In genomic region chr9:68591023-68591422, GRCm38 (mm10) we compare ENCODE assay signal across 17 mouse cellular contexts.
"Had no signal": no experiment of that assay in that cellular context is flagged by ENCODE, and none has a peak within 500 bp of the region (broad histone marks: within the 10 kb centered on the region; RNA-seq: fewer than 3 reads in every experiment).

No protein-coding gene starts in this region.

- ATAC-seq: forebrain, embryonic 16.5 days; hindbrain, embryonic 16.5 days; inflammation-experienced regulatory T-cells, adult 6 months; intestine, embryonic 15.5 days; intestine, postnatal 0 days; liver, embryonic 12.5 days had no signal

- DNase-seq: gastrocnemius, adult 2 months; gastrocnemius, postnatal 10 days; gastrocnemius, postnatal 25 days; heart, adult 18-20 months; heart, postnatal 10 days; heart, postnatal 4 days; kidney, adult 18-20 months; kidney, adult 8-10 months; kidney, postnatal 10 days; kidney, postnatal 25 days; kidney, postnatal 4 days had no signal
